In genomic region chr3:52068885-52069284, GRCm38 (mm10) we compare ENCODE assay signal across 9 mouse cellular contexts. TPM values are rescaled to one million over a fixed set of nuclear protein-coding genes. Genes with fewer than 3 reads are reported as not detected.
A peak's percentile ranks its signal among the peaks of the same experiment; 100 is the strongest.
DNase-seq lines count a peak whose midpoint lies in the region; ATAC-seq and TF ChIP-seq lines count a peak whose summit lies in the region.
"Had no signal": no experiment of that assay in that cellular context is flagged by ENCODE, and none has a peak within 500 bp of the region (broad histone marks: within the 10 kb centered on the region; RNA-seq: fewer than 3 reads in every experiment).

No protein-coding gene starts in this region.

- no peak for TF ChIP-seq POLR2A in myocyte (IDR thresholded peaks at IDR 0.05; ENCODE audit: insufficient read length, low read depth)

- peaks cover 30% of the 10 kb centered on the region for H3K4me1 ChIP-seq in hindbrain, embryonic 15.5 days (replicated peaks)
- peaks cover 36% of the 10 kb centered on the region for H3K4me1 ChIP-seq in hindbrain, embryonic 14.5 days (replicated peaks; ENCODE audit: control insufficient read depth, insufficient read depth, low read length)
- H3K4me1 ChIP-seq in midbrain, embryonic 14.5 days (ENCODE audit: control insufficient read depth, insufficient read depth, low read length) = peaks cover 38% of the 10 kb centered on the region
- H3K4me1 ChIP-seq in midbrain, embryonic 11.5 days (ENCODE audit: control insufficient read depth, insufficient read depth, low read length) = peaks cover 47% of the 10 kb centered on the region
- H3K4me1 ChIP-seq in brown adipose tissue, adult 24 weeks (ENCODE audit: control insufficient read depth, insufficient read depth, insufficient read length, low read length) = no peaks in the 10 kb centered on the region

- no peaks in the 10 kb centered on the region for H3K36me3 ChIP-seq in hindbrain, embryonic 15.5 days
- no peaks in the 10 kb centered on the region for H3K36me3 ChIP-seq in hindbrain, embryonic 14.5 days (replicated peaks; ENCODE audit: control insufficient read depth, insufficient read depth)
- H3K36me3 ChIP-seq in midbrain, embryonic 14.5 days (ENCODE audit: control insufficient read depth, insufficient read depth, low read length) = no peaks in the 10 kb centered on the region
- H3K36me3 ChIP-seq in midbrain, embryonic 11.5 days (ENCODE audit: control insufficient read depth, insufficient read depth, low read length) = no peaks in the 10 kb centered on the region
- no peaks in the 10 kb centered on the region for H3K36me3 ChIP-seq in myocyte (ENCODE audit: control insufficient read depth, insufficient read depth)

- no peak overlapping the region for H3K9ac ChIP-seq in hindbrain, embryonic 15.5 days
- H3K9ac ChIP-seq in hindbrain, embryonic 14.5 days = no peak overlapping the region
- H3K9ac ChIP-seq in midbrain, embryonic 14.5 days (replicated peaks; ENCODE audit: low read length) = no peak overlapping the region
- H3K9ac ChIP-seq in midbrain, embryonic 11.5 days (ENCODE audit: low read length) = no peak overlapping the region

- WGBS in hindbrain, embryonic 15.5 days = 62% methylated on average over 3 of the region's 3 CpGs
- WGBS in hindbrain, embryonic 14.5 days = 59% methylated on average over 3 of the region's 3 CpGs
- 53% methylated on average over 3 of the region's 3 CpGs for WGBS in midbrain, embryonic 14.5 days
- WGBS in midbrain, embryonic 11.5 days = 61% methylated on average over 3 of the region's 3 CpGs

- H3K4me2 ChIP-seq in hindbrain, embryonic 15.5 days = no peak overlapping the region
- H3K4me2 ChIP-seq in hindbrain, embryonic 14.5 days (replicated peaks) = no peak overlapping the region; the same call in 1 of the 2 replicates
- peak overlapping the region; percentile 56; the same call in 1 of the 2 replicates for H3K4me2 ChIP-seq in midbrain, embryonic 14.5 days (ENCODE audit: low read length)
- no peak overlapping the region for H3K4me2 ChIP-seq in midbrain, embryonic 11.5 days
- H3K4me2 ChIP-seq in myocyte (ENCODE audit: low read depth) = peak overlapping the region; percentile 97

- H3ac ChIP-seq in myocyte (ENCODE audit: control insufficient read depth, insufficient read length) = no peak overlapping the region

- no peak for ATAC-seq in hindbrain, embryonic 15.5 days (ENCODE audit: low FRiP score, low read depth)
- no peak for ATAC-seq in hindbrain, embryonic 14.5 days (ENCODE audit: low FRiP score)
- no peak for ATAC-seq in midbrain, embryonic 14.5 days (ENCODE audit: low FRiP score, low TSS enrichment)
- ATAC-seq in midbrain, embryonic 11.5 days (ENCODE audit: low FRiP score) = no peak

- H3K9me3 ChIP-seq in hindbrain, embryonic 15.5 days = no peaks in the 10 kb centered on the region
- H3K9me3 ChIP-seq in hindbrain, embryonic 14.5 days (ENCODE audit: control insufficient read depth, low read length) = no peaks in the 10 kb centered on the region
- no peaks in the 10 kb centered on the region for H3K9me3 ChIP-seq in midbrain, embryonic 14.5 days (ENCODE audit: control insufficient read depth, low read length)
- H3K9me3 ChIP-seq in midbrain, embryonic 11.5 days (ENCODE audit: control insufficient read depth, low read length) = no peaks in the 10 kb centered on the region

- no peak overlapping the region for H3K4me3 ChIP-seq in hindbrain, embryonic 15.5 days
- no peak overlapping the region for H3K4me3 ChIP-seq in hindbrain, embryonic 14.5 days (replicated peaks; ENCODE audit: low read length)
- H3K4me3 ChIP-seq in midbrain, embryonic 14.5 days (replicated peaks; ENCODE audit: low read depth, low read length) = no peak overlapping the region
- H3K4me3 ChIP-seq in midbrain, embryonic 11.5 days (ENCODE audit: low read depth, low read length) = no peak overlapping the region
- 0 out of 2 replicates have a peak overlapping the region, but pooled peaks have one; percentile 61 for H3K4me3 ChIP-seq in brown adipose tissue, adult 24 weeks (ENCODE audit: insufficient read depth, low read depth, low read length)
- H3K4me3 ChIP-seq in myocyte = peak overlapping the region; percentile 32

- H3K27ac ChIP-seq in hindbrain, embryonic 15.5 days (replicated peaks) = peak overlapping the region; percentile 81; the same call in 1 of the 2 replicates
- H3K27ac ChIP-seq in hindbrain, embryonic 14.5 days = no peak overlapping the region; the same call in 1 of the 2 replicates
- H3K27ac ChIP-seq in midbrain, embryonic 14.5 days (replicated peaks; ENCODE audit: low read depth, low read length) = no peak overlapping the region
- no peak overlapping the region for H3K27ac ChIP-seq in midbrain, embryonic 11.5 days (ENCODE audit: low read depth, low read length)
- no peak overlapping the region for H3K27ac ChIP-seq in brown adipose tissue, adult 24 weeks (replicated peaks; ENCODE audit: low read depth, low read length)

- DNase-seq in hindbrain, embryonic 14.5 days (ENCODE audit: low spot score) = no peak
- no peak for DNase-seq in midbrain, embryonic 14.5 days
- DNase-seq in midbrain, embryonic 11.5 days (ENCODE audit: low spot score, missing footprints) = no peak
- DNase-seq in ovary, postnatal 14 days (ENCODE audit: low spot score) = no peak
- DNase-seq: heart, postnatal 4 days; lung, postnatal 14 days had no signal

- H3K27me3 ChIP-seq in hindbrain, embryonic 15.5 days = no peaks in the 10 kb centered on the region
- H3K27me3 ChIP-seq in hindbrain, embryonic 14.5 days (ENCODE audit: control insufficient read depth, insufficient read depth, low read length) = no peaks in the 10 kb centered on the region
- H3K27me3 ChIP-seq in midbrain, embryonic 14.5 days (ENCODE audit: control insufficient read depth, insufficient read depth, low read length) = no peaks in the 10 kb centered on the region
- no peaks in the 10 kb centered on the region for H3K27me3 ChIP-seq in midbrain, embryonic 11.5 days (ENCODE audit: control insufficient read depth, insufficient read depth, low read length)
- H3K27me3 ChIP-seq in myocyte (ENCODE audit: control insufficient read depth, insufficient read depth, insufficient read length) = no peaks in the 10 kb centered on the region

- H3K79me2 ChIP-seq in myocyte (ENCODE audit: control insufficient read depth, insufficient read depth) = peaks cover 55% of the 10 kb centered on the region

TF ChIP-seq in myocyte, 11 proteins besides CTCF, POLR2A, EP300 and RAD21:
- no peak for TF ChIP-seq SRF (IDR thresholded peaks at IDR 0.05; ENCODE audit: control insufficient read depth, insufficient read length, low read depth)
- TF ChIP-seq TCF3 (IDR thresholded peaks at IDR 0.05; ENCODE audit: insufficient read length, low read depth) = no peak
- TF ChIP-seq CEBPB (IDR thresholded peaks at IDR 0.05; ENCODE audit: insufficient read depth, poor library complexity, severe bottlenecking) = no peak
- TF ChIP-seq MYOG (IDR thresholded peaks at IDR 0.05; ENCODE audit: control insufficient read depth in 1 of 3, insufficient read depth in 1 of 3, insufficient read length in 2 of 3, low read depth in 2 of 3) = no peak
- no peak for TF ChIP-seq REST (IDR thresholded peaks at IDR 0.05; ENCODE audit: insufficient read depth, insufficient read length)
- TF ChIP-seq TCF12 (IDR thresholded peaks at IDR 0.05; ENCODE audit: insufficient read depth, poor library complexity, severe bottlenecking) = no peak
- no peak for TF ChIP-seq MYOD1 (IDR thresholded peaks at IDR 0.05; ENCODE audit: control insufficient read depth in 1 of 3, insufficient read length in 2 of 3, low read depth in 2 of 3)
- no peak for TF ChIP-seq MAX (IDR thresholded peaks at IDR 0.05; ENCODE audit: low read depth)
- TF ChIP-seq USF1 (IDR thresholded peaks at IDR 0.05; ENCODE audit: low read depth) = no peak
- TF ChIP-seq POLR2AphosphoS2 (IDR thresholded peaks at IDR 0.05; ENCODE audit: insufficient read length, low read depth) = no peak

RNA-seq across cellular contexts. Expression of gene Maml3, which starts 36.0 kb away (rescaled TPM):
- polyA plus RNA-seq in hindbrain, embryonic 15.5 days (2015; fragmentation: Nextera tagmentation; extraction: Ambion mirVana) = 7.7 and 7.8 TPM in 2 replicates
- 6.6 and 8.0 TPM in 2 replicates for polyA plus RNA-seq in hindbrain, embryonic 14.5 days (2014; fragmentation: Nextera tagmentation; extraction: Ambion mirVana)
- 8.4 and 10.3 TPM in 2 replicates for polyA plus RNA-seq in midbrain, embryonic 14.5 days (2014; fragmentation: Nextera tagmentation; extraction: Ambion mirVana)
- 5.3 and 6.1 TPM in 2 replicates for polyA plus RNA-seq in midbrain, embryonic 11.5 days (2014; fragmentation: Nextera tagmentation; extraction: Ambion mirVana)
- polyA plus RNA-seq in brown adipose tissue, adult 24 weeks (2012; ENCODE audit: insufficient read depth, insufficient read length, missing spikeins) = 0.58 and 1.0 TPM in 2 replicates
- polyA plus RNA-seq in myocyte (2012; fragmentation: generic; extraction: Trizol) = 3.1 TPM

Comparison
In these comparisons a context has a peak if more than half of its experiments do, and no peak if none do; other contexts are left out.
1. H3K4me2 ChIP-seq: peak in midbrain, embryonic 14.5 days (single experiment) and myocyte (single experiment); none in hindbrain, embryonic 15.5 days (single experiment), hindbrain, embryonic 14.5 days (single experiment) and midbrain, embryonic 11.5 days (single experiment).
2. H3K4me3 ChIP-seq: peak in brown adipose tissue, adult 24 weeks (single experiment) and myocyte (single experiment); none in hindbrain, embryonic 15.5 days (single experiment), hindbrain, embryonic 14.5 days (single experiment), midbrain, embryonic 14.5 days (single experiment) and midbrain, embryonic 11.5 days (single experiment).